Mouse (Mus musculus) lung, postnatal 36 days (tissue): ENCODE measurements around the gene Spock3.
"Not testable (repeated sequence)": the region's sequence is repeated elsewhere in the genome, so short reads cannot be mapped to it uniquely, and the experiment has no call there.

Experiments used
- DNase-seq: peaks from one replicate; pipeline ENCODE4 v3.0.0; 2022; ENCODE audit warnings: mixed read lengths

Gene Spock3

GRCm38 (mm10) chr8:62950709-62951108 is at the start of gene Spock3:
Gene Spock3, plus strand, starts transcription at chr8:62951009.
- no peak for DNase-seq

- no peak for DNase-seq
These were observed 645 bp downstream of the Spock3 start for GRCm38 (mm10) chr8:62951173-62952134.

GRCm38 (mm10) chr8:62952481-62952880 is 1.7 kb downstream of the Spock3 start:
- DNase-seq = no peak

GRCm38 (mm10) chr8:62962608-62963007 is 11.8 kb downstream of the Spock3 start:
- no peak for DNase-seq

DNA sequence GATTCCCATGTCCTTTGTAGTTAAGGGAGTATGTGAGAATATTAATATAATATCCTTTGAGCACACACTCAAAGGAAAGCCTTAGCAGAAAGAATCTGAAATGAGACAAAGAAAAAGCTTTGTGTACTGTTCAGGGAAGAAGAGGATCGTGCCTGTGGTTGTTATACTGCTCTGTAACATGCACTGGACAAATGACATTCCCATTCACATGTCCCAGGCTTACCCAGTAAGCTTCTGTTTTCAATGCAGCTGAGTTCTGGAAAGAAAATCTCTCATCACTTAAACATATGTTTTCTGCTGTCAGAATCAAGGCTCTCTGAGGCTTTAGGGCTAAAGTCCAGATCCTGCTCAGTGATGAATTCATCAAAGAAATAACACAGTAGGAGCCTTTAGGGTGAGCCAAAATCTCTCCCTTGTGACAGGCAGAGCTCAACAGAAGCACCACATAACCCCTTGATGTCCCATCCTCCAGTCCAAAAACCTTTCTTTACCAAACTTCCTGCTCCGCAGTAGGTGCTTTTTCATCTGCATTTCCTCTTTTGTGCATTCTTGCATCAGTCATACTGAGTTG is 19.1 kb downstream of the Spock3 start:
- no peak for DNase-seq

- no peak for DNase-seq
These were observed 138.2 kb downstream of the Spock3 start for GRCm38 (mm10) chr8:63088984-63089383.

DNA sequence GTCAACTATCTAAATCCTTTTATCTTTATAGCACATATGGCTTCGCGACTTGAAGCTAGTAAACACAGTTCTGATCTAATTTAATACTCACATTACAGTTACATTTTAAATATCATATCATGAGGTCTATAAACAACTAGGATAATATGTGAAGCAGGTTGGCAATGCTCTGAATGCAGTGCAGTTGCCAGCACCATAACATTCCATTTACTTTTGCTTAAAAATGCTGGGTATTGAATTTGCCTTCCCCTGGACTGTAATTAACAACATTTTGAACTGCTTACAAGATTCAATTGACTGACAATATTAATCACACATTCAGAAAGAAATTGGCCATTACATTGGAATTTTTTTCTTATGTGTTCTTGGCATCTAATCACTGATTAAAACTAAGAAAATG is 147.4 kb downstream of the Spock3 start:
- no peak for DNase-seq

DNA sequence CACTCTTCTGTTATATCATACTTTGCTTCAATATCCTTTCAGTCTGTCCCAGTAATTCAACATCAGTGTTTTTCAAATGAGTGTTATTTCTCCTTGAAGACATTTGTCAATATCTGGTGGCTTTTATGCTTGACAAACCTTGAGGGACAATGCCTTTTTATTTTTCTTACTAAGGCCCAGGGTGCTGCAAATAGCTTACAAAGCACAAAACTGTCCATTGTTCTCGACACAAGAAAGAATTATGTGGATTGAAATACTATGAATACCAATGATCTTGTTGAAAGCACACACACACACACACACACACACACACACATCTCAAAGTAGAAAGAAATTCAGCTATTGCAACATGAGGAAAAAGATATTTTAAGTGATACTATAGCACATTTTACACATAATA is 159.0 kb downstream of the Spock3 start:
- DNase-seq = no peak

- DNase-seq = no peak
These were observed 162.1 kb downstream of the Spock3 start for GRCm38 (mm10) chr8:63112919-63113318.

DNA sequence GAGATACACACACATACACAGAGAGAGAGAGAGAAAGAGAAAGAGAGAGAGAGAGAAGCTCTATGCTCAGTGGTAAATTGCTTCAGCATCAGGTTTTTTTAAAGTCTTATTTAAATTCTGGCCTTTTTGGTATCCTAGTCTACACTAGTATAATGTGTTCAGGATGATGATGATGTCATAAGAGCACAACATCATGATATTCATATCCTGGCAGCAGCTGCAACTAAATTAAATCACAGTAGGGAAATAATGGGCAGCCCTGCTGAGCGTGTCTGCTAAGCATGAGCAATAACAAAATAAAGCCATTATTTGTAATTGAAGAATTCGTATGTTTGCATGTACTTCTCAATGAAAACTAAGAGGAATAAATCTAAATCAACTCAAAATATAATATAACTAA is 169.7 kb downstream of the Spock3 start:
- no peak for DNase-seq

DNA sequence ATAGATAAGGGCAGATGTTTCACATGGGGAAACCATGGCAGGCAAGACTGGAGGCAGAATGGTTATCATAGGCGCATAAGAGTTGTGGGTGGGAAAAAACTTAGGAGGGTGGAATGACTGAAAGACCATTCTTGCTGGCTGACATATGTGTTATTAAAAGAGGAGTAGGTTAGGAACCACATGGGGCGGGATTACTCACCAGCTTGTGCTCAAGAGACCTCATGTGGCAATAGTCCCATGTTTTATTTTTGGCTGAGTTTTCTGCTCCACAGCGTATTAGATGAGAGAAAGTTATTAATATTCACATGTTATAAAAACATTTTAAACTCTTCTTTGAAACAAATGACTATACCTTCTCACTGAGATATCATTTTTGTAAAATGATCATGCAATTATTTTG is 184.6 kb downstream of the Spock3 start:
- no peak for DNase-seq

- not testable (repeated sequence) for DNase-seq
These were observed 213.1 kb downstream of the Spock3 start for GRCm38 (mm10) chr8:63163861-63164260.

GRCm38 (mm10) chr8:63165326-63165725 is 214.5 kb downstream of the Spock3 start:
- DNase-seq = no peak

DNA sequence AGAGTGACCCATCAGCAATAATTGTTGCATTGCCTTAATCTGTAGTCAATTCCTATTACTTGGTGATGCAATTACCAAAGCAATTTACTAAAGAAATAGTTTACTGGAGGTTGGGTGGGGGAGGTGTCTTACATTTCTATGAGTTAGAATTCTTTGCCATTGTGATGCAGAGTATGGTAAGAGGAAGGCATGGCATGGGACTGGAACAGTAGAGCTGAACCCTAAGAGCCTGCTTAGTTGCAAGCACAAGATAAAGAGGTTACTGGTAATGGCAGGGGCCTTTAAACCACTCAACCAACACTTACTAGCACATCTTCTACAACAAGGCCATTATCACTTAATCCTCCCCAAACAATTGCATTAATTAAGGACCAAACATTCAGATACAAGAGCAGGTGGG is 219.1 kb downstream of the Spock3 start:
- no peak for DNase-seq

DNA sequence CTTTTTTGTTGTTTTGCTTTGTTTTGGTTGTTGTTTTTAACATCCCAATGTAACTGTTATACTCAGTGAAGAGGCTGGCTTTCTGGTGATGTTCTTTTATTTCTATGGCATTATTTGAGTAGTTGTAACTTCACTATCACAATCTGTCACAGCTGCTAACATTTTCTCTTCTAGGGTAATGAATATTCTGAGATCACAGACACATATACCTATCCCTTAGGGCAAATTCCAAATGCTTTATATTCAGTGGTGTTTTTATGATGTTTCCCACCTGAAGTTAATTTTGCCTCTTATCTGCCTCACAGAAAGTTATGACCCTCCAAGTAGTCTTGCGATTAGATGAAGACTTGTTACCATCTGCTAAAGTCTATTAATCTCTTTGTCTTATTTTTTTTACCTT is 230.5 kb downstream of the Spock3 start:
- no peak for DNase-seq

DNA sequence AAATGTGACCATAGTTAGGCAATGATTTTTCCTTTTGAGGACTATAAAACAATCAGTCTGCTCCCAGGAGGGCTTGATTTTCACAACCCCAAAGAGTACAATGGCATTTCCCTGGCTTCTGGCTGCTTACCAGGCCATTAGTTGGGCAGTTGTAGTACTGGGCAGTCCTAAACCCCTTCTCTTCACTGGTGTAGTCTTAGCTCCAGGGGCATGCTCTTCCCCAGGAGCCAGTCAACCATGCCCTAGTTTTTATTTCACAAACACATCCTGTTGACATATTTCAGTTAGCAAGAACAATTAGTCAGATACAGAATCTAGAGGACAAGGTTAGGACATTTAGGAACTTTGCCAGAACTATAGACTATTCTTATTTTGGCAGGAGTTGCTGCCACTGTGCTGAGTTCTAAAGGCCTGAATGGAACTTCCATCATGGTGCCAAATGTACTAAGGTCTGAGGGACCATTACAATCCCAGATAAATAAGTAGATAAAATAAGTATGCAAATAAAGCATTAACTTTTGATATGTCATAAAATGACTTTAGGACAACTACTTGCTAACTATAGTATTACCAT is 308.1 kb downstream of the Spock3 start:
- DNase-seq = no peak

DNA sequence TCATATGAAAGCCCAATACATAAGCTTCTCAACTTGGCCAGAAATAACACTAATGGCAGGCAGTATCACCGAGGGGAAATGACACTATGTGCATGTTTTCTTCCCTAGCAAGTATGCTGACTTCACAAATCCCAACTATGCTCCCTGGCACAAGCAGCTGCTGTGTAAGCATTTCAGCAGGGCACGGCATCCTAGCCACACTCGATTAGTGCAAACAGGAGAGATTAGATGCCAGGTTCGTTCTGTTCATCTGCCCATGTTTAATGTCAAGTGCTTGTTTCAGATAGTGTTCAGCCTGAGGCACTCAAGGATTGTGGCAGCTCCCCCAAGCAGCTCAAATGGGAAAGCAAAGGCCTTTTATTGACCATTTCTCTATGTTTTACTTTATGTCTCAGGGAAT is 311.7 kb downstream of the Spock3 start:
- no peak for DNase-seq

- no peak for DNase-seq
These were observed 384.6 kb downstream of the Spock3 start for GRCm38 (mm10) chr8:63335366-63335765.

GRCm38 (mm10) chr8:63368580-63368979 is 417.8 kb downstream of the Spock3 start:
- DNase-seq = no peak

- no peak for DNase-seq
These were observed 446.9 kb downstream of the Spock3 start for GRCm38 (mm10) chr8:63397659-63398058.
